Mouse (Mus musculus): Measurements from ENCODE around the gene Nup54.

- no peak for TF ChIP-seq POLR2A (IDR thresholded peaks at IDR 0.05; ENCODE audit: insufficient read depth, low read depth, low read length)
- no peak for TF ChIP-seq CTCF (IDR thresholded peaks at IDR 0.05; ENCODE audit: insufficient read depth, low read depth, low read length)
Measured at GRCm38 (mm10) chr5:92396476-92396875, 38.5 kb downstream of the Nup54 start.
